Mouse (Mus musculus): ENCODE data around the gene Ccdc50. TPM values are rescaled to one million over a fixed set of nuclear protein-coding genes. Genes with fewer than 3 reads are reported as not detected.

The Ccdc50 gene
- polyA plus RNA-seq, 1 experiment = 8.9 TPM

- Histone ChIP-seq H3K4me3 (replicated peaks; ENCODE audit: control insufficient read depth, low read depth, low read length) (no peak overlapping the region), H3K27ac (ENCODE audit: control insufficient read depth, insufficient read depth, low read depth, low read length, poor library complexity) (no peak overlapping the region), H3K4me1 (ENCODE audit: control insufficient read depth, insufficient read depth, low read length) (no peaks in the 10 kb centered on the region)
- WGBS = 77% methylated on average over 2 of the region's 2 CpGs
- no peak for TF ChIP-seq POLR2A (IDR thresholded peaks at IDR 0.05; ENCODE audit: borderline replicate concordance, control insufficient read depth, low read depth, low read length)
- no peak for TF ChIP-seq CTCF (IDR thresholded peaks at IDR 0.05; ENCODE audit: control insufficient read depth, insufficient read depth, low read length)
These were observed 62.0 kb downstream of the Ccdc50 start for GRCm38 (mm10) chr16:27450655-27451054.

GRCm38 (mm10) chr16:27453396-27453795 lies 64.7 kb downstream of the Ccdc50 start:
- TF ChIP-seq POLR2A (IDR thresholded peaks at IDR 0.05; ENCODE audit: borderline replicate concordance, control insufficient read depth, low read depth, low read length) (no peak), CTCF (IDR thresholded peaks at IDR 0.05; ENCODE audit: control insufficient read depth, insufficient read depth, low read length) (no peak)
- Histone ChIP-seq H3K4me1 (ENCODE audit: control insufficient read depth, insufficient read depth, low read length) (no peaks in the 10 kb centered on the region), H3K4me3 (replicated peaks; ENCODE audit: control insufficient read depth, low read depth, low read length) (no peak overlapping the region), H3K27ac (ENCODE audit: control insufficient read depth, insufficient read depth, low read depth, low read length, poor library complexity) (no peak overlapping the region)
- 68% methylated on average over 3 of the region's 3 CpGs for WGBS

GRCm38 (mm10) chr16:27453823-27454222 lies 65.2 kb downstream of the Ccdc50 start:
- TF ChIP-seq CTCF (IDR thresholded peaks at IDR 0.05; ENCODE audit: control insufficient read depth, insufficient read depth, low read length) (no peak), POLR2A (IDR thresholded peaks at IDR 0.05; ENCODE audit: borderline replicate concordance, control insufficient read depth, low read depth, low read length) (no peak)
- Histone ChIP-seq H3K4me3 (replicated peaks; ENCODE audit: control insufficient read depth, low read depth, low read length) (no peak overlapping the region), H3K27ac (ENCODE audit: control insufficient read depth, insufficient read depth, low read depth, low read length, poor library complexity) (no peak overlapping the region), H3K4me1 (ENCODE audit: control insufficient read depth, insufficient read depth, low read length) (no peaks in the 10 kb centered on the region)
- 77% methylated on average over 2 of the region's 2 CpGs for WGBS

GRCm38 (mm10) chr16:27457273-27457672 lies 68.6 kb downstream of the Ccdc50 start:
- no peak overlapping the region for H3K27ac ChIP-seq (ENCODE audit: control insufficient read depth, insufficient read depth, low read depth, low read length, poor library complexity)
- TF ChIP-seq CTCF (IDR thresholded peaks at IDR 0.05; ENCODE audit: control insufficient read depth, insufficient read depth, low read length) (peak; percentile 98), POLR2A (IDR thresholded peaks at IDR 0.05; ENCODE audit: borderline replicate concordance, control insufficient read depth, low read depth, low read length) (no peak)
- no peaks in the 10 kb centered on the region for H3K4me1 ChIP-seq (ENCODE audit: control insufficient read depth, insufficient read depth, low read length)
- H3K4me3 ChIP-seq (replicated peaks; ENCODE audit: control insufficient read depth, low read depth, low read length) = no peak overlapping the region
- 19% methylated on average over 4 of the region's 4 CpGs for WGBS

GRCm38 (mm10) chr16:27468731-27469130 lies 80.1 kb downstream of the Ccdc50 start:
- Histone ChIP-seq H3K4me3 (replicated peaks; ENCODE audit: control insufficient read depth, low read depth, low read length) (no peak overlapping the region), H3K4me1 (ENCODE audit: control insufficient read depth, insufficient read depth, low read length) (no peaks in the 10 kb centered on the region), H3K27ac (ENCODE audit: control insufficient read depth, insufficient read depth, low read depth, low read length, poor library complexity) (no peak overlapping the region)
- no peak for TF ChIP-seq POLR2A (IDR thresholded peaks at IDR 0.05; ENCODE audit: borderline replicate concordance, control insufficient read depth, low read depth, low read length)
- peak; percentile 34; the same call in 1 of the 2 replicates for TF ChIP-seq CTCF (IDR thresholded peaks at IDR 0.05; ENCODE audit: control insufficient read depth, insufficient read depth, low read length)
- 26% methylated on average over 5 of the region's 5 CpGs for WGBS

GRCm38 (mm10) chr16:27471389-27471788 lies 82.7 kb downstream of the Ccdc50 start:
- no peaks in the 10 kb centered on the region for H3K4me1 ChIP-seq (ENCODE audit: control insufficient read depth, insufficient read depth, low read length)
- WGBS = 68% methylated on average over 6 of the region's 6 CpGs
- no peak overlapping the region for H3K4me3 ChIP-seq (replicated peaks; ENCODE audit: control insufficient read depth, low read depth, low read length)
- TF ChIP-seq POLR2A (IDR thresholded peaks at IDR 0.05; ENCODE audit: borderline replicate concordance, control insufficient read depth, low read depth, low read length) (no peak), CTCF (IDR thresholded peaks at IDR 0.05; ENCODE audit: control insufficient read depth, insufficient read depth, low read length) (no peak)
- no peak overlapping the region for H3K27ac ChIP-seq (ENCODE audit: control insufficient read depth, insufficient read depth, low read depth, low read length, poor library complexity)

- TF ChIP-seq CTCF (IDR thresholded peaks at IDR 0.05; ENCODE audit: control insufficient read depth, insufficient read depth, low read length) (no peak), POLR2A (IDR thresholded peaks at IDR 0.05; ENCODE audit: borderline replicate concordance, control insufficient read depth, low read depth, low read length) (no peak)
- no peak overlapping the region for H3K27ac ChIP-seq (ENCODE audit: control insufficient read depth, insufficient read depth, low read depth, low read length, poor library complexity)
- WGBS = 76% methylated on average over 1 of the region's 1 CpGs
- H3K4me3 ChIP-seq (replicated peaks; ENCODE audit: control insufficient read depth, low read depth, low read length) = no peak overlapping the region
- H3K4me1 ChIP-seq (ENCODE audit: control insufficient read depth, insufficient read depth, low read length) = no peaks in the 10 kb centered on the region
These were observed 95.2 kb downstream of the Ccdc50 start for GRCm38 (mm10) chr16:27483834-27484233.

Other genes starting within 250 kb of the Ccdc50 start
- 0.68 TPM in 1 of 2 replicates, not detected in the other for gene Ostn, start 81.4 kb upstream of the Ccdc50 start, polyA plus RNA-seq (2011; ENCODE audit: insufficient read depth, insufficient read length, low replicate concordance, missing spikeins)
- not detected in 2 replicates for gene Uts2b, start 18.6 kb upstream of the Ccdc50 start, polyA plus RNA-seq (2011; ENCODE audit: insufficient read depth, insufficient read length, low replicate concordance, missing spikeins)

Data from bone marrow, adult 2 months (tissue).